Mouse (Mus musculus) kidney, postnatal 0 days (tissue): ENCODE measurements at regions not wholly inside any gene's neighbourhood (a gene's known extent, or its start where the extent isn't known, plus 50 kb on each side); places are given as distances from the start of the nearest gene placed in this dataset.
A peak's percentile ranks its signal among the peaks of the same experiment; 100 is the strongest.
"Not testable (repeated sequence)": the region's sequence is repeated elsewhere in the genome, so short reads cannot be mapped to it uniquely, and the experiment has no call there.

Experiments used
- ATAC-seq: fragments of 200-750 bp; cut with Nextera tagmentation; replicated peaks from 2 replicates; pipeline ENCODE4 v1.8.0; 2017; ENCODE audit warnings: low read depth, moderate number of reproducible peaks, moderate TSS enrichment, moderate library complexity; ENCODE audit not compliant: low FRiP score
- DNase-seq: peaks from one replicate; pipeline ENCODE4 v3.0.0-alpha.2; 2016; ENCODE audit warnings: low spot score
- H3K27ac ChIP-seq: fragments of 300-500 bp; sonication (generic); 2 replicates; pipeline ENCODE4 v1.5.1; 2014; ENCODE audit warnings: mild to moderate bottlenecking
- H3K27me3 ChIP-seq: fragments of 300-500 bp; sonication (generic); 2 replicates; pipeline ENCODE4 v1.6.1; 2014; ENCODE audit warnings: low read length, mixed read lengths; ENCODE audit not compliant: insufficient read depth
- H3K36me3 ChIP-seq: fragments of 300-500 bp; sonication (generic); 2 replicates; pipeline ENCODE4 v1.6.1; 2014; ENCODE audit warnings: low read length, mixed read lengths; ENCODE audit not compliant: insufficient read depth
- H3K4me1 ChIP-seq: fragments of 300-500 bp; sonication (generic); replicated peaks from 2 replicates; pipeline ENCODE4 v1.6.1; 2014; ENCODE audit warnings: antibody characterized with exemption, low read length, mixed read lengths; ENCODE audit not compliant: insufficient read depth
- H3K4me2 ChIP-seq: fragments of 300-500 bp; sonication (generic); 2 replicates; pipeline ENCODE4 v1.6.1; 2014; ENCODE audit warnings: mild to moderate bottlenecking, low read length, moderate library complexity, mixed read lengths
- H3K4me3 ChIP-seq: fragments of 300-500 bp; sonication (generic); replicated peaks from 2 replicates; pipeline ENCODE4 v1.5.1; 2014; ENCODE audit warnings: low read depth, low read length
- H3K9ac ChIP-seq: fragments of 300-500 bp; sonication (generic); 2 replicates; pipeline ENCODE4 v1.6.1; 2014; ENCODE audit warnings: low read depth, low read length
- H3K9me3 ChIP-seq: fragments of 300-500 bp; sonication (generic); replicated peaks from 2 replicates; pipeline ENCODE4 v1.6.1; 2016; ENCODE audit warnings: low read length, inconsistent platforms, mixed read lengths
- CTCF ChIP-seq: IDR thresholded peaks from 2 replicates; pipeline ENCODE4 v1.5.1; 2016; ENCODE audit warnings: antibody characterized with exemption, low read depth, mild to moderate bottlenecking, moderate library complexity
- WGBS: fragments of 180-500 bp; shearing (Covaris S2); extraction: QIAGEN DNeasy Blood & Tissue Kit; methylation state at CpG from one replicate; pipeline ENCODE4 v1.1.7; 2014; 5-methylcytosine and 5-hydroxymethylcytosine counted together

GRCm38 (mm10) chr12:5918030-5918429 is 542.5 kb upstream of the Klhl29 start:
- no peaks in the 10 kb centered on the region for H3K27me3 ChIP-seq
- TF ChIP-seq CTCF, result no peak
- no peak overlapping the region for H3K4me3 ChIP-seq
- ATAC-seq (no peak), DNase-seq (no peak)
- no peaks in the 10 kb centered on the region for H3K4me1 ChIP-seq
- H3K4me2 ChIP-seq, result no peak overlapping the region
- H3K36me3 ChIP-seq, result no peaks in the 10 kb centered on the region
- no peaks in the 10 kb centered on the region for H3K9me3 ChIP-seq
- H3K9ac ChIP-seq, result no peak overlapping the region
- 57% methylated on average over 1 of the region's 1 CpGs for WGBS
- H3K27ac ChIP-seq, result no peak overlapping the region

GRCm38 (mm10) chr12:5906251-5906650 is 530.8 kb upstream of the Klhl29 start:
- H3K4me3 ChIP-seq, result no peak overlapping the region
- H3K27me3 ChIP-seq, result no peaks in the 10 kb centered on the region
- TF ChIP-seq CTCF, result no peak
- DNase-seq, result no peak
- H3K9me3 ChIP-seq, result no peaks in the 10 kb centered on the region
- H3K4me1 ChIP-seq, result no peaks in the 10 kb centered on the region
- H3K27ac ChIP-seq, result no peak overlapping the region
- no peak overlapping the region for H3K4me2 ChIP-seq
- no peaks in the 10 kb centered on the region for H3K36me3 ChIP-seq
- ATAC-seq, result no peak
- WGBS, result 45% methylated on average over 2 of the region's 2 CpGs
- H3K9ac ChIP-seq, result no peak overlapping the region

GRCm38 (mm10) chr12:5891786-5892185 is 516.3 kb upstream of the Klhl29 start:
- not testable (repeated sequence) for H3K27ac ChIP-seq, H3K27me3 ChIP-seq, ATAC-seq, H3K4me3 ChIP-seq, H3K4me1 ChIP-seq, H3K36me3 ChIP-seq, DNase-seq, H3K9ac ChIP-seq, H3K9me3 ChIP-seq, H3K4me2 ChIP-seq
- 73% methylated on average over 2 of the region's 3 CpGs for WGBS

GRCm38 (mm10) chr12:5866701-5867100 is 491.2 kb upstream of the Klhl29 start:
- no peak overlapping the region for H3K27ac ChIP-seq
- TF ChIP-seq CTCF, result no peak
- DNase-seq (no peak), ATAC-seq (no peak)
- H3K9me3 ChIP-seq, result no peaks in the 10 kb centered on the region
- H3K27me3 ChIP-seq, result no peaks in the 10 kb centered on the region
- H3K4me3 ChIP-seq, result no peak overlapping the region
- no peaks in the 10 kb centered on the region for H3K36me3 ChIP-seq
- no peaks in the 10 kb centered on the region for H3K4me1 ChIP-seq
- H3K9ac ChIP-seq, result no peak overlapping the region
- no peak overlapping the region for H3K4me2 ChIP-seq

- no peak for TF ChIP-seq CTCF
- DNase-seq (no peak), ATAC-seq (no peak)
- H3K9me3 ChIP-seq, result no peaks in the 10 kb centered on the region
- H3K4me2 ChIP-seq, result no peak overlapping the region
- H3K4me1 ChIP-seq, result no peaks in the 10 kb centered on the region
- no peaks in the 10 kb centered on the region for H3K36me3 ChIP-seq
- no peak overlapping the region for H3K9ac ChIP-seq
- H3K4me3 ChIP-seq, result no peak overlapping the region
- H3K27me3 ChIP-seq, result no peaks in the 10 kb centered on the region
- H3K27ac ChIP-seq, result no peak overlapping the region
- WGBS, result 56% methylated on average over 2 of the region's 2 CpGs
These were observed 484.3 kb upstream of the Klhl29 start for GRCm38 (mm10) chr12:5859795-5860194.

- Histone ChIP-seq H3K4me2 (no peak overlapping the region), H3K36me3 (no peaks in the 10 kb centered on the region), H3K4me3 (no peak overlapping the region), H3K27me3 (no peaks in the 10 kb centered on the region), H3K27ac (no peak overlapping the region), H3K9ac (no peak overlapping the region), H3K9me3 (no peaks in the 10 kb centered on the region), H3K4me1 (no peaks in the 10 kb centered on the region)
- DNase-seq (no peak), ATAC-seq (no peak)
- no peak for TF ChIP-seq CTCF
- WGBS, result 61% methylated on average over 3 of the region's 3 CpGs
These were observed 480.9 kb upstream of the Klhl29 start for GRCm38 (mm10) chr12:5856421-5856820.

- 44% methylated on average over 2 of the region's 2 CpGs for WGBS
- ATAC-seq, result no peak
These were observed 434.9 kb upstream of the Klhl29 start for GRCm38 (mm10) chr12:5810427-5810826.

More at GRCm38 (mm10) chr12:5810427-5810826, 434.9 kb upstream of the Klhl29 start:
- Histone ChIP-seq H3K27me3 (no peaks in the 10 kb centered on the region), H3K4me3 (no peak overlapping the region), H3K9me3 (no peaks in the 10 kb centered on the region), H3K4me2 (no peak overlapping the region), H3K4me1 (no peaks in the 10 kb centered on the region), H3K27ac (no peak overlapping the region), H3K9ac (no peak overlapping the region), H3K36me3 (no peaks in the 10 kb centered on the region)
- no peak for TF ChIP-seq CTCF
- peak; percentile 66 for DNase-seq
